Mouse (Mus musculus) right cerebral cortex, adult 2 months (tissue): Measurements from ENCODE around the gene Zfp953.
"Not testable (repeated sequence)": the region's sequence is repeated elsewhere in the genome, so short reads cannot be mapped to it uniquely, and the experiment has no call there.

Source experiments
- DNase-seq, 2 experiments: peaks; one replicate each; pipeline ENCODE4 v3.0.0; 2021 to 2022; ENCODE audit warnings: low spot score in 2 of 2

Gene Zfp953

GRCm38 (mm10) chr13:67360131-67360744, at the start of gene Zfp953, which contains the start of gene Gm28044:
TSS of gene Zfp953 (minus strand) at chr13:67360605.
TSS of gene Gm28044 (minus strand) at chr13:67360536.
- DNase-seq = peak; percentile 93 to 98

GRCm38 (mm10) chr13:67399183-67399903, 38.9 kb upstream of the Zfp953 start, which contains the start of gene Zfp429:
TSS of gene Zfp429 (minus strand) at chr13:67399819.
- DNase-seq = peak; percentile 69 to 82

DNA sequence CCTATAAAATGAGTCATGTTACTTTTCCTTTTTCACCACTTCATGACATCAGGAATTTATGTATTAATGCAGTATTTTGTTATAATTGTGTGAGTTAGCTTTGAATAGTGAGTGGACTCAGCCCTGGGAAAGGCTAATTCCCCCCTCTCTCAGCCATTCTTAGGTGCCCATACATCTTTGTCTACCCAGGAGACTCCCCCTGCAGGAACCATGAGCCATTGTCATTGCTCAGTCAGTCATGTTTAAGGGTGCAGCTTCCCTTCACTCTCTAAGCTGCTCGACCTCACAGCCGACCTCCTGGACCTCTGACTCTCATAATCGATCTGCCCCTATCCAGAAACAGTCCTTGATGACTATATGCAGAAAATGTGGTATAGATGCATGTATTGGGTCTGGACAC, 15.8 kb upstream of the Zfp953 start:
- not testable (repeated sequence) for DNase-seq

GRCm38 (mm10) chr13:67375050-67375911, 14.9 kb upstream of the Zfp953 start, which contains the start of the genes Gm28041 and Zfp456:
TSS of gene Gm28041 (minus strand) at chr13:67375733.
TSS of gene Zfp456 (minus strand) at chr13:67375810.
- DNase-seq = peak; percentile 55 to 59

DNA sequence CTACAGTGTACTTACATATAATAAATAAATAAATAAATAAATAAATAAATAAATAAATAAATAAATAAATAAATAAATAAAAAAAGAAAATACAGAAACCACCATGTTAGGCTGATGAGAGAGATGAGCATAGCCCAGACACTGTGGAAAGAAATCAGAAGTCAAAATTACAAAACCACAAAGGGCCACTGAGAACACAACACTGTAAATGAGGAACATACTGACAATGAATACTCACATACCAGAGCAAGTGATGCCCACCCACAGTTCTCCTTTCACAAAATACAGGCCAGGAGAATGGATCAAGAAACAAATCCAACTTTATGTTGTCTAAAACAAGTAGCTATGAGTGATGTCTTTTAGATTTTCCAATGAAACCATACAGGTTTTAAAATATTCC, 8.6 kb downstream of the Zfp953 start:
- no peak for DNase-seq

- no peak for DNase-seq
Observed at GRCm38 (mm10) chr13:67343422-67343821, 17.0 kb downstream of the Zfp953 start.

- no peak for DNase-seq
Observed at GRCm38 (mm10) chr13:67332877-67333276, 27.5 kb downstream of the Zfp953 start.

DNA sequence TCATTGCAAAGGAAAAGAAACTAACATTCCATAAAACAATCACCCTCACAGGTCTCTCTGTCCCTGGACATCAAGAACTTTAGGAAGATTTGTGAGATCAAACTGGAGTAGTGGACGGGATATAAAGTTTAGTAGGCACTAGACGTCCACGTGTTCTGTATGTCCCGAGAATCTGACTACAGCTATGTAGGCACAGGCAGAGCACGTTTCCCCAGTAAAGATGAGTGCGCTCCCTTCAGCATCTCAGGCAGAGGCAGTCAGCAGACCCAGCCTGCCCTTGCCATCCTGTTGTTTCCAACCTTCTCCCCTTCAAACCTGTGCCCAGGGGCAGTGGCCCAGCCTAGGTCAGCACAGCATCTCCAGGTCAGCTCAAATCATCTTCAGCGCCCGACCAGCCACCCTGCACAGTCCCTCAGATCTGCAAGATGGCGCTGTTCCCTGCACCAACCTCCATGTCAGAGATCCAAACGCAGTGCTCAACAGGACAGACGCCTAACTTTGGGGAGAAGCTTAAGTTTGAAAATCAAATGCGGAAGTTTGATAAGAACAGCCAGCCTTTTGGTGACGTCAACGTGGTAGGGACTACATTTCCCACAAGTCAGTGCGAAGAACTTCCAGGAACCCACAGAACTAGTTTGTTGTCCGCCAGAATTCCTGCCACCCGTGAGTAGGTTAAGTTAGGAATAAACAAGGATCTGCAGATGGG, 28.2 kb downstream of the Zfp953 start, which contains the start of gene Zfp595:
Zfp595 (minus strand) TSS at position 552 of the 706 bp plus-strand sequence.
- peak; percentile 82 to 94 for DNase-seq

- peak; percentile 3 to 4 for DNase-seq
Observed at GRCm38 (mm10) chr13:67306718-67307117, 53.7 kb downstream of the Zfp953 start.

GRCm38 (mm10) chr13:67305822-67306672, 54.4 kb downstream of the Zfp953 start, which contains the start of gene Zfp457:
TSS of gene Zfp457 (minus strand) at chr13:67306485.
- peak; percentile 94 to 98 for DNase-seq
